Mouse (Mus musculus): ENCODE measurements around the gene St6galnac3. TPM values are rescaled to one million over a fixed set of nuclear protein-coding genes. Genes with fewer than 3 reads are reported as not detected.
A peak's percentile ranks its signal among the peaks of the same experiment; 100 is the strongest.

Gene St6galnac3
- polyA plus RNA-seq, 1 experiment from 2014 or later: 31.0 TPM

DNA sequence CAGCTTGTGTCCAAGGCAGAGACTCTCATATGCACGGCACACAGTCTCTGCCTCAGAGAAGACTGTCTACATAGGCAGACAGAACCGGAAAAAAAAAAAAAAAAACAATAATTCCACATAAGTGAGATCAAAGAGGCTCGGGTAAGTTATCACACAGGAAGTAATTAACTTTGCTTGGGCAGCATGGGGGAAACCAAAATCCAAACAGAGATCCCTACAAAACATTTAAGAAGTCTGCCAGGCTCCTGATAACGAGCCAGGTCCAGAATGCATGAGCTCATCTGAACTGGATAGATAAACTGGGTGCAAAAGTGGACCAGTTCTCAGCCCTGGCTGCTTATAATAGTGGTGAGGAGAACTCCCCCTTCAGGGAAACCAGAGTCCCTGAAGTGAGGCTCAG, 484.6 kb downstream of the St6galnac3 start:
- Histone ChIP-seq H3K27me3 (replicated peaks; ENCODE audit: control insufficient read depth, insufficient read depth, low read length) (no peaks in the 10 kb centered on the region), H3K27ac (ENCODE audit: low read length) (no peak overlapping the region), H3K4me2 (ENCODE audit: low read depth, low read length) (no peak overlapping the region), H3K9me3 (ENCODE audit: control insufficient read depth, low read length) (no peaks in the 10 kb centered on the region), H3K9ac (ENCODE audit: low read depth, low read length) (no peak overlapping the region), H3K4me1 (ENCODE audit: control insufficient read depth, insufficient read depth, low read length) (peaks cover 8% of the 10 kb centered on the region), H3K4me3 (ENCODE audit: low read length) (no peak overlapping the region), H3K36me3 (ENCODE audit: control insufficient read depth, insufficient read depth, low read length) (no peaks in the 10 kb centered on the region)
- WGBS: 28% methylated on average over 4 of the region's 4 CpGs
- no peak for ATAC-seq

GRCm38 (mm10) chr3:153238381-153238780, 486.6 kb downstream of the St6galnac3 start:
- WGBS: 80% methylated on average over 10 of the region's 10 CpGs
- Histone ChIP-seq H3K36me3 (ENCODE audit: control insufficient read depth, insufficient read depth, low read length) (no peaks in the 10 kb centered on the region), H3K9ac (ENCODE audit: low read depth, low read length) (no peak overlapping the region), H3K27me3 (replicated peaks; ENCODE audit: control insufficient read depth, insufficient read depth, low read length) (no peaks in the 10 kb centered on the region), H3K27ac (ENCODE audit: low read length) (no peak overlapping the region), H3K4me1 (ENCODE audit: control insufficient read depth, insufficient read depth, low read length) (peaks cover 8% of the 10 kb centered on the region), H3K4me3 (ENCODE audit: low read length) (no peak overlapping the region), H3K9me3 (ENCODE audit: control insufficient read depth, low read length) (no peaks in the 10 kb centered on the region), H3K4me2 (ENCODE audit: low read depth, low read length) (no peak overlapping the region)
- peak; percentile 60 for ATAC-seq

GRCm38 (mm10) chr3:153236262-153236661, 488.7 kb downstream of the St6galnac3 start:
- H3K9ac ChIP-seq (ENCODE audit: low read depth, low read length): no peak overlapping the region
- no peak for ATAC-seq
- H3K4me2 ChIP-seq (ENCODE audit: low read depth, low read length): no peak overlapping the region
- WGBS: 89% methylated on average over 9 of the region's 9 CpGs
- no peaks in the 10 kb centered on the region for H3K36me3 ChIP-seq (ENCODE audit: control insufficient read depth, insufficient read depth, low read length)
- no peak overlapping the region for H3K27ac ChIP-seq (ENCODE audit: low read length)
- H3K9me3 ChIP-seq (ENCODE audit: control insufficient read depth, low read length): no peaks in the 10 kb centered on the region
- H3K27me3 ChIP-seq (replicated peaks; ENCODE audit: control insufficient read depth, insufficient read depth, low read length): no peaks in the 10 kb centered on the region
- H3K4me1 ChIP-seq (ENCODE audit: control insufficient read depth, insufficient read depth, low read length): peaks cover 8% of the 10 kb centered on the region
- H3K4me3 ChIP-seq (ENCODE audit: low read length): no peak overlapping the region

DNA sequence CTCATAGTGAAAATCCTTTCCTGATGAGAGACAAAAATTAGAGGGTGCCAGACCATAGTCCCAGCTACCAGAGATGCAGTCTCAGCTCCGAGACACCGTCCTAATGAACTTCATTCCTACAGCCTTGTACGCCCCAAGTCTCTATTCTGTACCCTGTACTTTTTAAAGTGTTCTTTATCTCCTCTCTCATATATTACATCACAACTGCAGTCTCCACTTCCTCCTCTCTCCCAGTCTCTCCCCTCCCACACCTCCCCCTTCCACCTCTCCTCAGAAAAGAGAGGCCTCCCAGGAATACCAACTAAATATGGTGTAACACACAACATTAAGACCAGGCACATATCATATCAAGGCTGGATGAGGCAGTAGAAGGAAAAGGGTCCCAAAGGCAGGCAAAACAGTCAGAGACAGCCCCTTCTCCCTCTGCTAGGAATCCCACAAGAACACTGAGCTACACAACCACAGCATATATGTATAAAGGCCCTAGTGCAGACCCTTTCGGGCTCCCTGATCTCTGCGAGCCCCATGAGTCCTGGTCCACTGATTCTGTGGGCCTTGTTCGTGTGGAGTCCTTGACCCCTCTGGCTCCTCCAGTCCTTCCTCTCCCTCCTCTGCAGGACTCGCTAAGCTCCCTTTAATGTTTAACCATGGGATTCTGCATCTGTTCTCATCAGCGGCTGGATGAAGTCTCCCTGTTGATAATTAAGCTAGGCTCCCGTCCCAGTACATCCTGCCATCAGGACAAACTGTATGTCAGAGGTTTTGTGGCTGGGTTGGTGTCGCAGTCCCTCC, 502.2 kb downstream of the St6galnac3 start:
- Histone ChIP-seq H3K4me3 (ENCODE audit: low read length) (no peak overlapping the region), H3K9me3 (ENCODE audit: control insufficient read depth, low read length) (no peaks in the 10 kb centered on the region), H3K27me3 (replicated peaks; ENCODE audit: control insufficient read depth, insufficient read depth, low read length) (no peaks in the 10 kb centered on the region), H3K4me1 (ENCODE audit: control insufficient read depth, insufficient read depth, low read length) (peaks cover 2% of the 10 kb centered on the region; the same call in 1 of the 2 replicates), H3K9ac (ENCODE audit: low read depth, low read length) (no peak overlapping the region), H3K4me2 (ENCODE audit: low read depth, low read length) (peak overlapping the region; percentile 26; the same call in 1 of the 2 replicates), H3K27ac (ENCODE audit: low read length) (peak overlapping the region; percentile 58), H3K36me3 (ENCODE audit: control insufficient read depth, insufficient read depth, low read length) (no peaks in the 10 kb centered on the region)
- 49% methylated on average over 10 of the region's 10 CpGs for whole genome bisulfite sequencing
- ATAC-seq: peak; percentile 98

- no peaks in the 10 kb centered on the region for H3K9me3 ChIP-seq (ENCODE audit: control insufficient read depth, low read length)
- H3K4me2 ChIP-seq (ENCODE audit: low read depth, low read length): no peak overlapping the region
- no peak overlapping the region for H3K9ac ChIP-seq (ENCODE audit: low read depth, low read length)
- no peak overlapping the region for H3K27ac ChIP-seq (ENCODE audit: low read length)
- H3K4me3 ChIP-seq (ENCODE audit: low read length): no peak overlapping the region
- H3K4me1 ChIP-seq (ENCODE audit: control insufficient read depth, insufficient read depth, low read length): peaks cover 2% of the 10 kb centered on the region; the same call in 1 of the 2 replicates
- no peak for ATAC-seq
- no peaks in the 10 kb centered on the region for H3K27me3 ChIP-seq (replicated peaks; ENCODE audit: control insufficient read depth, insufficient read depth, low read length)
- 94% methylated on average over 2 of the region's 2 CpGs for WGBS
- no peaks in the 10 kb centered on the region for H3K36me3 ChIP-seq (ENCODE audit: control insufficient read depth, insufficient read depth, low read length)
Measured at GRCm38 (mm10) chr3:153219391-153219790, 505.6 kb downstream of the St6galnac3 start.

DNA sequence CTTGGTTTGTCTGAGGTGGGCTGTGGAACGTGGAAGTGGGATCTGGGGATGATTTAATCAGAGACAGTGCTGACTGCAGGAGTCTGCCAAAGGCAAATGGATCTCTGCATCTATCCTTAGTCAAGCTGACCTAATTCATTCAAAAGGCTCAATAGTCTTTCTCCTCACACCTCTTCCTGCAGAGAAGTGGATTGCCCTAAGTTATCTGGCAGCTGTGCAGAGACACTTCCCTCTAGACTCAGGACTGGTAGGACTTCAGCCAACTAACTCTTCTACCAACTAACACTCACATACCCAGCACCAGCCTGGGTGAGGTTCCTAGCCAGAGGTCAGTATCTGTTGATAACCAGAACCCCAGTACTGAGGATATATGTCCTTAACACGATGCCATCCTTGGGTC, 516.8 kb downstream of the St6galnac3 start:
- Histone ChIP-seq H3K36me3 (ENCODE audit: control insufficient read depth, insufficient read depth, low read length) (no peaks in the 10 kb centered on the region), H3K4me2 (ENCODE audit: low read depth, low read length) (no peak overlapping the region), H3K4me3 (ENCODE audit: low read length) (no peak overlapping the region), H3K4me1 (ENCODE audit: control insufficient read depth, insufficient read depth, low read length) (no peaks in the 10 kb centered on the region), H3K27ac (ENCODE audit: low read length) (no peak overlapping the region), H3K9me3 (ENCODE audit: control insufficient read depth, low read length) (no peaks in the 10 kb centered on the region), H3K9ac (ENCODE audit: low read depth, low read length) (no peak overlapping the region), H3K27me3 (replicated peaks; ENCODE audit: control insufficient read depth, insufficient read depth, low read length) (no peaks in the 10 kb centered on the region)
- no peak for ATAC-seq
- WGBS: 72% methylated on average over 2 of the region's 2 CpGs

DNA sequence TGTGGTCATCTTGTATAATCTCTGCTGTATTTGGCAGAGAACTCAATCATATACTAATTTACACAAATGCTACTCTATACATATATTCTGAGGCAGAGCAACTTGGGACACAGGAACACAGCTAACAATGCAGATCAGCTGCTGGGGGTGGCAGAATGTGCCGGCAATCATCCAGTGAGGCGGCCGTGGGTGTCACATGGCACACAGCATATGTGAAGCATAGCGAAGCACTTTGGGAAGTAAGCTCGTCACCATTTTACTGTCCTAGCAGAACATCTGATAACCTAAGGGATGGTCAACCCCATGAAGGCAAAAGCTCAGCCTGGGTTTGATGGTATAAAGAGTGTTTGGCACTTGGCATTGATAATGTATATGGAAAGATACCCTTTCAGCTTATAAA, 520.9 kb downstream of the St6galnac3 start:
- H3K9me3 ChIP-seq (ENCODE audit: control insufficient read depth, low read length): no peaks in the 10 kb centered on the region
- H3K9ac ChIP-seq (ENCODE audit: low read depth, low read length): no peak overlapping the region
- ATAC-seq: no peak
- 94% methylated on average over 5 of the region's 5 CpGs for WGBS
- H3K4me2 ChIP-seq (ENCODE audit: low read depth, low read length): no peak overlapping the region
- no peak overlapping the region for H3K4me3 ChIP-seq (ENCODE audit: low read length)
- H3K27ac ChIP-seq (ENCODE audit: low read length): no peak overlapping the region
- no peaks in the 10 kb centered on the region for H3K27me3 ChIP-seq (replicated peaks; ENCODE audit: control insufficient read depth, insufficient read depth, low read length)
- no peaks in the 10 kb centered on the region for H3K36me3 ChIP-seq (ENCODE audit: control insufficient read depth, insufficient read depth, low read length)
- H3K4me1 ChIP-seq (ENCODE audit: control insufficient read depth, insufficient read depth, low read length): no peaks in the 10 kb centered on the region

- Histone ChIP-seq H3K4me1 (ENCODE audit: control insufficient read depth, insufficient read depth, low read length) (no peaks in the 10 kb centered on the region), H3K4me3 (ENCODE audit: low read length) (no peak overlapping the region), H3K9ac (ENCODE audit: low read depth, low read length) (no peak overlapping the region), H3K27ac (ENCODE audit: low read length) (no peak overlapping the region), H3K9me3 (ENCODE audit: control insufficient read depth, low read length) (no peaks in the 10 kb centered on the region), H3K4me2 (ENCODE audit: low read depth, low read length) (no peak overlapping the region), H3K36me3 (ENCODE audit: control insufficient read depth, insufficient read depth, low read length) (no peaks in the 10 kb centered on the region), H3K27me3 (replicated peaks; ENCODE audit: control insufficient read depth, insufficient read depth, low read length) (no peaks in the 10 kb centered on the region)
- WGBS: 92% methylated on average over 10 of the region's 10 CpGs
- ATAC-seq: no peak
Measured at GRCm38 (mm10) chr3:153201835-153202234, 523.1 kb downstream of the St6galnac3 start.

- Histone ChIP-seq H3K27me3 (replicated peaks; ENCODE audit: control insufficient read depth, insufficient read depth, low read length) (no peaks in the 10 kb centered on the region), H3K9ac (ENCODE audit: low read depth, low read length) (no peak overlapping the region), H3K27ac (ENCODE audit: low read length) (no peak overlapping the region), H3K4me1 (ENCODE audit: control insufficient read depth, insufficient read depth, low read length) (no peaks in the 10 kb centered on the region), H3K4me3 (ENCODE audit: low read length) (no peak overlapping the region), H3K9me3 (ENCODE audit: control insufficient read depth, low read length) (no peaks in the 10 kb centered on the region), H3K4me2 (ENCODE audit: low read depth, low read length) (no peak overlapping the region), H3K36me3 (ENCODE audit: control insufficient read depth, insufficient read depth, low read length) (no peaks in the 10 kb centered on the region)
- WGBS: 94% methylated on average over 12 of the region's 12 CpGs
- no peak for ATAC-seq
Measured at GRCm38 (mm10) chr3:153200801-153201200, 524.2 kb downstream of the St6galnac3 start.

GRCm38 (mm10) chr3:153200076-153200475, 524.9 kb downstream of the St6galnac3 start:
- Histone ChIP-seq H3K4me3 (ENCODE audit: low read length) (no peak overlapping the region), H3K9me3 (ENCODE audit: control insufficient read depth, low read length) (no peaks in the 10 kb centered on the region), H3K4me1 (ENCODE audit: control insufficient read depth, insufficient read depth, low read length) (no peaks in the 10 kb centered on the region), H3K4me2 (ENCODE audit: low read depth, low read length) (no peak overlapping the region), H3K27ac (ENCODE audit: low read length) (no peak overlapping the region), H3K9ac (ENCODE audit: low read depth, low read length) (no peak overlapping the region), H3K27me3 (replicated peaks; ENCODE audit: control insufficient read depth, insufficient read depth, low read length) (no peaks in the 10 kb centered on the region), H3K36me3 (ENCODE audit: control insufficient read depth, insufficient read depth, low read length) (no peaks in the 10 kb centered on the region)
- ATAC-seq: no peak
- WGBS: 94% methylated on average over 11 of the region's 11 CpGs
